Mouse (Mus musculus) left cerebral cortex, adult 11 months (tissue): ENCODE measurements around the gene Ccdc88c.

Experiments
- DNase-seq: peaks from one replicate; pipeline ENCODE4 v3.0.0; 2022; ENCODE audit warnings: low spot score

Ccdc88c gene

DNA sequence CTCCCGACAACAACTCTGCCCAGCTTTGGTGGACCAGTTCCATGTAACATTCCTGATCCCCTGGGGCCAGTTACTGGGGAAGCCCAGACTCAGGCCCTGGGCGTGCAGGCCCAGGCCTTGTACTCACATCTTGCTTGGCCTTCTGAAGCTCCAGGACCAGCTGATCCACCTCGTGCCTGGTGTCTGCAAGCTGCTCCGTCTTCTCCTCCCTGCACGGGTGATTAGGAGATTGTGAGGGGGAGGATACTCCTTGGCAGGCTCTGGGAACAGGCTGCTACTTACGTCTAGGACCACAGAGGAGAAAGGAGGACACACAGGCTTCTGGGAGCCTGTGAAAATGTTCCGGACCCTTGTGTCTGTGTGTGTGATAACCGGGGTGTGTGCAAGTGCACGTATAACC lies 62.6 kb downstream of the Ccdc88c start:
- DNase-seq, result no peak

DNA sequence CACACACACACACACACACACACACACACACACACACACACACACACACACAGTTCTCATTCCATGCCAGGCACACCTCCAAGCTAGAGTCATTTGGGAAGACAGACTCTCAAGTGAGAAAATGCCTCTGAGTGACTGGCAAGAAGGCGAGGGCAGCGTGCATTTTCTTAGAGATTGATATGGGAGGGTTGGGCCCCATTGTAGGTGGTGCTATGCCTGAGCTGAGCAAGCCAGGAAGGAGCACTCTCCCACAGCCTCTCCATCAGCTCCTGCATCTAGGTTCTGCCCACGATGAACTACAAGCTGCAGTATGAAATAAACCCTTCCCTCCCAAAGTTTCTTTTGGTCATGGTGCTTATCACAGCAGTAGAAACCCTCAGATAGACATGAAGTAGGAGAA lies 63.6 kb downstream of the Ccdc88c start:
- DNase-seq, result no peak

DNA sequence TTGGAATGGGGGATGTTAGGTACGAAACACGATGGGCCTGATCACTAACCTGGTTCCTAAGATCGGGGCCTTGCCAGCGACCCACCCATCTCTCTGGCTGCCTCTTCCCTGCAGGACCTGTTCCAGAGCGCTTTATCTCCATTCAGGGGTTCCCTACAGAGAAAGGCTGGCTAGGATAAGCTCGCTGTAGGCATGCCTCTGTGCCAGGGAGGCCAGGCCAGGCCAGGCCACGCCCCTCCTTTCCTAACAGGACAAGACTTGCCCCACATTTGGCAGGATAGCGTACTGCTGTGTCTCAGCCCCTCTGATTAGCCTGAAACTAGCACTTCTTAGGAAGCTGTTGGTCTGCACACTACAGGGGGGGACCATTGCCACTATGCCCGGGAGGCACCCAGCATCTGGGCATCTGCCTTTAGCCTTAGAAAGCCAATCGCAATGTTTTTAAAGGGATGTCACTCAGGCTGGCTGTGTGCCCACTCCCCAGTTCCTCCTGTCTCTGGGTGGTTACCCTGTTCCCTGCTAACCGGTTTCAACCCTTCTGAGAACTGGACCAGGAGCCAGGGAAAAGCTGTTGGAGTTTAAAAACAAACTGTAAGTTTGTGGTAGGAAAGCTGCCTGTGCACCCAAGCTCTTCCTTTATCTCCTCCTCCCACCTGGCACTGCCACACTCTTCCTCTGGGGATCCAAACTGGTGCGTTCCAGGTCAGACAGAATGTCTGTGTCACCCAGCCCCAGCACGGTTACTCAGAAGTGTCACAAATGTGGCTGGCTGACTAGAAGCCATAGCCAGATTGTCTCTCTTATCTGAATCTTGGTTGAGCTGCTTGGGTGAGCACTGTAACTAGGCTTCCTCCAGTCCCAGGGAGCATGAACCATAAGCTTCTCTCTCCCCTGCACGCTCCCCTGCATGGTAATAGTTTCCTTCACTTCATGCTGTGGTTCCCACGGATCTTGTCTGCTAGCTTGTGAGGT lies 69.9 kb downstream of the Ccdc88c start:
- no peak for DNase-seq

DNA sequence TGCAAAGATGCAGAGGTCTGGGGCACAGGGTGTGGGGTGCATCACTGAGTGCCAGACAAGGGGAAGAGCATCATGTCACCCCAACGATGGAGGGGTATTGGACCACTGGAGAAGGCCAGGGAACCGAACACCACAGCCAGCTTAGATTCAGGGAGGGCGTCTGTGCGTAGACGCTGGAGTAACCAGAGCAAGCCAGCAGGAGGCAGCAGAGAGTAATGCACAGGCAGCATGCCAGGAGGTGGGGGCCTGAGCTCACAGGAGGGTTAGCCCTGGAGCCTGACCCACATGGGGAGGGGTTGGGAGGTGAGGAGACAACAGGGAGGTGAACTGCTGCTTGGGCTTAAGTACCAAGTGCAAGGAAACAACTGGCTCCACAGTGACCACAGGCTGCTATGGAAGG lies 70.8 kb downstream of the Ccdc88c start:
- no peak for DNase-seq

DNA sequence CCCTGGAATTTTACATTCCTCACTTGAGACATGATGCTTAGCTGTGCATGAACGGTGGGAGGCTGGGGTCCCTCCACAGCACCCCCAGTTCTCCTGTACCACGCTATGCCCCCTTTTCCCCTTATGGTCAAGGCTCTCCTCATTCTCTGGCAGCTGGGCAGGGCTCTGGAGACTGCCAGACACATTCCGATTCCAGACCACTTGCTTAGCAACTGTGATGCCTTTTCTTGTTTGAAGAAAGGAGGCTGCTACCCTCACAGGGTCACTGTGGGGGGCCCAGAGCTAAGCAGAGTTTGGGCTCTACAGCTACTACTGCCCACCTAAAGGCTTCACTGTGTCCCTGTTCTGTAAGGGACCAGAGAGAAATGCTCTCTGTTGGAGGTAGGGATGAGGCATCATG lies 71.6 kb downstream of the Ccdc88c start:
- no peak for DNase-seq

DNA sequence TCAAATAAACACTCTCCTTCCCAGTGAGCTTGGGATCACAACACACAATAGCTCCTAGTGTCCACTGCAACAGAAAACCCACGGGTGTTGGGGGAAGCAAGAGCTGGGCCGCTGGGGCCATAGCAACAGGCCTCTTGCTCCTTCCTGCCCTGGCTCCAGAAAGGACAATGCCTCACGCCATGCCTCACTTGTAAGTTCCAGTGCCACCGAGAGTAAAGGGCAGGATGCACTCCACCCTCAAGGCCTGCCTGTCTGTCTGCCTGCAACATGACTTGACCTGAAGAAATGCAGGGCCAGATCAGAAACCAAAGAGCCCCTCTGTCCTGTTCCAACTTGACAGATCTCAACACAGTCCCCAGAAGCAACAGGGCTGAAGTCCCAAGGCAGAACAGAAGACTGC lies 72.0 kb downstream of the Ccdc88c start:
- DNase-seq, result no peak

DNA sequence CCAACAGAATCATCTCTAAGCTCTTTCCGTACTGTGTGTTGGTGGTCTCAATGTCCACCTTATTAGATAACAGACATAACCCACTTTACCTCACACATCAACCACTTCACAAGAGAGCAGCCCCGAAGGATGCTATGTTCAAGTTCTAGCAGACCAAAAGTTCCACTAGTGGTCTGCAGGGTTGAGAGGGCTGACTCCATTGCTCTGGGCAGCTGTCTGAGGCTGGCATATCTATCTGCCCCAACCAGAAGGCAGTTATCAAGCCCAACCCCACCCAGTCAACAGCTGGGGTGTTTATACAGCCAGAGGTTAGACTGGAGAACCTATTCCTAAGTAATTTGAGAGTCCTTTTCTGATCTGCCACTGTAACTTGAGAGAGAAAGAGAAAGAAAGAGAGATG lies 72.8 kb downstream of the Ccdc88c start:
- no peak for DNase-seq

DNA sequence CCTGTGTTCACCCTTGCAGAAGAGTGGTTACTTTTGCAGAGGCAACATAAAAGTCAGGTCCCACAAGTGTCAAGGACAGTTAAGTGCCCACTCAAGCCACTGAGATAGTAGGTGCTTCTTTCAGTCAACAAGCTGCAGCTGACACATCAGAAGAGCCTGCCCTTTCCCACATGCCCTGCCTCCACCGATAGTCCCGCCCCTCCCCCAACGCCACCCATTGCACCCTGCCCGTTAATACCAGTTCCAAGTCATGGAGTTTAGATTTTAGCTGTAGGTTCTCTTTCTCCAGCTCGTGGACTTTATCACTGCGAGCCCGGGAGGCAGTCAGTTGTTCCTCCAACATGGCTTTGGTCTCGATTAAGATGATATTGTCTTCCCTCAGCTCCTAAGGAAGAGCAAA lies 74.9 kb downstream of the Ccdc88c start:
- DNase-seq, result no peak

DNA sequence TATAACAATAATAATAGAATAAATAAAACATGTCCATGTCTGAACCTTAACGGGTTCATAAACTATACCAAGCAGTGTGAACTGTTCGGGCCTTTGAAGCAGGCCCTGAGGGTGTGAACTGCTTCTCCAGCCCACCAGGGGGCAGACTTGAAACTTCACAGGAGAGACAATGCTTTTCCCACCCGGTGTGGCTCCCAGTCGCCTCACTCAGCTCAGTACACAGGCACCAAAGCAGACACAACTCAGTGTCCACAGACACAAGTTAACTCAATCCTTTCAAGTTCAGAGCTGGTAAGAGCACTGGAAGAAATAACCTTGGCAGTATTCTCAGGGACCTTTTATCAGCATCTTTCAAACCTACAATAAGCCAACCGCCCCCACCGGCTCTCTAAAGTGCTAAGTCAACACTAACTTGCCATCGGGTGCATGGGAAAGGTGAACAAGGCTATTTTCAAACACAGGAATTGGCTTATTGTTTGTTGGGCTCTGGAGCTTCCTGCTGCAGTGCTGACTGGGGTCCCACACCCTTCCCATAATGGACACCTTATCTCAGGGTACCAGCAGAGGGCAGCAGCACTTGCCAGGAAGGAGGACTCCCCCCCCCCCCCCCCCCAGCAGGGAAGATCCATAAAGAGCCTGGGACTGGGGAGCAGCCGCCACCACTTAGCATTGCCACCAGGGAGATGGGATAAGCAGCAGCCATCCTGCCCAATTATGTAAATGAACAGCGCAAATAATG lies 76.5 kb downstream of the Ccdc88c start:
- peak; percentile 74 for DNase-seq

DNA sequence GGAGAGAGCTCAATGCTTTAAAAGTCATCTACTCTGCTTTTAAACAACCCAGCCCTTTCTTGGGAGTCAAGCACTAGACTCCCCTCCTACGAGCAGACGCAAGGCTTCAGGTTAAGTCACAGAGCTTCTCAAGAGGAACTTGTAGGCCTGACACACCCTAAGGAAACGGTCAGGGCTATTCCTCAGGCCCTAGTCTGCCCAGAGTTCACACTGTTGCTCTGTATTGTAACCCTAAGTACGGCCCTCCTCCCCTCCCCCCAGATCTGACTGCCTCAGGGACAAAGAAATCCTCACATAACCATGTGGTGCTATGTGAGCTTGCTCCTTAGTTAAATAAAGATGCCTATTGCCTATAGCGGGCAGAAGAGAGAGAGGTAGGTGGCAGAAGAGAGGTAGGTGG lies 79.7 kb downstream of the Ccdc88c start:
- no peak for DNase-seq

DNA sequence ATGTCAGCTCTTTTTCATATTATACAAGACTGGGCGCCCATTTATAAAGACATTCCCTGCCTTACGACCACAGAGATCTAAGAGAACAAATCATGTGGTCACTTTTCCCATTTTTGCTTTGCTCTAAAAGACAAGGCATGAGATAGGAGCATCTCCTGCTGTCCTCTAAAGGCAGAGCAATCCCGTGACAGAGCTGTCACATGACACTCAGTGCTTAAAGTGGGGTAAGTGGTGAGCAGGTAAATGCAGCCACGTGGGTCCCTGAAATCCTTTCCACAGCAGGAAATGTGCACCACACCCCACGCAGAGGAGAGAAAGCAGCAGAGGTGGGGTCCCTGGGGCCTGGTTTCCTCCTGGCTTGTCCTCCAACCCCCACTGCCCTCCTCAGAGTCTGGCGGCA lies 80.8 kb downstream of the Ccdc88c start:
- no peak for DNase-seq

DNA sequence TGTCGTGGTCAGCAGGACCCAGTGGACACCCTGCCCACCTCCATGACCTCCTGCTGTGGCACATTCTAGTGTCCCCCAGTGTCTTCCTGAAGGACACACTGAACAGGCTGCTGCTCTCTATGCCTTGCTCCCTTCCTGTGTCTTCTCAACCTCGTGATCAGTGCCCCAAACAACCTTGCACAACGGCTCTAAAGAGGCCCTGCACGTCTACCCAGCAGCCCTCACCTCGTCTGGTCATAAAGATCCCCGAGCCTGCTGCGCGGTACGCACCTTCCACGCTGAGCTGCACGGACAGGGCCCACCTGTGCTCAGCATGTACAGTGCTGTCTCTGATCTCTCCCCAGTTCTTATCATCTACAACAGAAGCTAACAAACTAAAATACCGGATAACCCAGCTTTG lies 82.9 kb downstream of the Ccdc88c start:
- DNase-seq, result no peak

DNA sequence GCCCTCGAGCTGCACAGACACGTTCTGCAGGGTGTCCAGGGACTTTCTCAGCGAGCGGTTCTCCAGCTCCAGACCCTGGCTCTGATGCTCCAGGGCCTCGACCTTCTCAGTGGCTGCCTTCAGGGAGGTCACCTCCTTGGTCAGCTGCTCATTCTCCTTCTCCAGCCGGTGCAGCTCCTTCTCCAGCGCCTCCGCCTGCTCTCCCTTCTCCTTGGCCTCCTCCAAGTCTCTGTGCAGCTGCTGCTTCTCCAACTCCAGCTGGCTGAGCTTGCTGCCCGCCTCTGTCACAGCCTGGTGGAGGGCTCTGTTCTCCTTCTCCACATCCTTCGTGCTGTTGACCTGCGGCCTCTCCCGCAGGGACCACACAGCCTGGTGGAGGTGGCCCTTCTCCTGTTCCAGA lies 83.4 kb downstream of the Ccdc88c start:
- DNase-seq, result no peak

DNA sequence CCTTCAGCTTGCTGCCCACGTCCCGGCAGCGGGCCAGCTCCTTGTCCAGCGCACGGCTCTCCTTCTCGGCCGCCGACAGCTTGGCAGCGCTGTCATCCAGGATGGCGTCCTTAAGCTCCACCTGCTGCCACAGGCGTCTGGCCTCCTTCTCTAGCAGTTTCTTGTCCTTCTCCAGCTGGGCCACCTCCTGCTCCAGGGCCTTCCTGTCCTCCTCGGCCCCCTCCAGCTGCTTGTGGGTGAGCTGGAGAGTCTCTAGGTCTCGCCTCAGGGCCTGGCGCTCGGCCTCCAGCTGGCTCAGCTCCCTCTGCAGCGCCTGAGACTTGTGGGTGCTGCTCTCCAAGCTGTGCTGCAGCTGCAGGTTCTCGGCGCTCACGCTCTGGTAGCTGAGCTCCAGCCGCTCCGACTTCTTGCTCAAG lies 83.9 kb downstream of the Ccdc88c start:
- DNase-seq, result no peak

DNA sequence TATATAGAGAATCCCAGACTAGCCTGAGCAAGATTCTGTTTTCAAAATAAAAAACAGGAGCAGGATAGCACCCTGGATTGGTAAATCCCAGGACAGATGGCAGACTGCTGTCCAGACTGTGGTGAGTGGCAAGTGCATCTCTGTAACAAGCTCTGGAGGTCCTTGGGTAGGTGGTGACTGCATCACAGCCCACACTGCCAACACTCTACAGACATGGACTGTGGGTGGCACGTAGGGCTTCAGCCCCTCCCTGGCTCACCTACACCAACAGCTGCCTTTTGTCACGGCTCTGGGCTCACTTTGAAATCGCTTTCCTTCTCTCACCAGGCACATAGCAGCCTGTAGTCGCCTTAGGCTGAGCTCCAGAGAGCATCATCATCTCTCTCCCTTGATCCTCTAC lies 85.7 kb downstream of the Ccdc88c start:
- no peak for DNase-seq

DNA sequence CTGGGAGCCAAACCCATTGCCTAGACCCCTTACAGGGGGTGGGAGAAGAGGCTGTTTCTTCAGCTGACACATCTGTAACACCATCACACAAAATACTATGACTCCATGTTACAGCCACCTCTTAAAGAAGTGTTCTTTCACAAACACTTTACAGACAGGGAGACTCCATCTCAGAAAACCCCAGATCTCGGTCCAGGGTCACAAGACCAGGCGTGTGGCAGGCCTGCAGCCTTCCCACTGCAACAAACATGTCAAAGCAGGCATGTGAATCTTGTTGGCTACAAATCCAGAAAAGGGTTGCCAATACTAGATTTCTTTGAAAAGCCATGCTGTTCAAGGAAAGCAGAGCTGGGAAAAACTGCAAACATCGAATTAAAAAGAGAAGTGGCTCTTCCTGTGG lies 87.5 kb downstream of the Ccdc88c start:
- no peak for DNase-seq

DNA sequence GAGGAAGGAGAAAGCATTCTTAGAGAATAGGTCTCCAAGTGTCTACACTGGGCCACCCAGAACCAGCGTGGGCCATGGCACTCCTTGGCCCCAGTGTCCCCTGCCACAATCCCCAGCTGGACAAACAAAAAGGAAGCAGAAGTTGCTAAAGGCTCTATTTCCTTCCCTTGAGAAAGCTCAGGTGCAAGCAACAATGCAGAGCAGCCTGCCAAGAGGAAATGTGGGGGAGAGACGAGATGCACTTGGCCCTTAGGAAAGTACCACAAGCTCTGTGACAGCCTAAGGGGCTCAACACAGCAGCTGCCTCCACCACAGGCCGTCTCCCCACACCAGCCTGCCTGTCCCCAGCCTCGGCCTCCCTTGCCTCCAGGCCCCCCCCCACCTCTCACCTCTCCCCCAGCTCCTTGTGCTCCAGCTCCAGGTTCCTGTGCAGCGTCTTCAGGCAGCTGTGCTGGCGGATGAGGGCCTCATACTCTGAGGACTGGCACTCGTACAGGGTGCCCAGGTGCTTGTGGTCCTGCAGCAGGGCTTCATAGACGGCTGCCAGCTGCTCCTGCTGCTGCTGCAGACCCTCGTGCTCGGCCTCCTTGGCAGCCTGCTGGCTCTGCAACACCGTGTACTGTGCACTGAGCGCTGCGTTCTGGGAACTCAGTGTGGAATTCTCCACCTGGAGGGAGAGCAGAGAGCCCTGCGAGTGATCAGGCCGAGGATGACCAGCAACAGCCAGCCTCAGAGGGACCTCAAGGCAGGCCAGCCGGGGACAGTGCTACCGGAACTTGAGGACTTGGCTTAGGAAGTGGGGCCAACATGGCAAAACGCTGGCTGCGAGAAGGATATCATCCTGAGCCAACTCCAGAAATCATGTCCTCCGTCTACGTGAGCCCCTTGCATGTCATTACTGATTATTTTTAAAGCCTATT lies 91.2 kb downstream of the Ccdc88c start:
- no peak for DNase-seq

DNA sequence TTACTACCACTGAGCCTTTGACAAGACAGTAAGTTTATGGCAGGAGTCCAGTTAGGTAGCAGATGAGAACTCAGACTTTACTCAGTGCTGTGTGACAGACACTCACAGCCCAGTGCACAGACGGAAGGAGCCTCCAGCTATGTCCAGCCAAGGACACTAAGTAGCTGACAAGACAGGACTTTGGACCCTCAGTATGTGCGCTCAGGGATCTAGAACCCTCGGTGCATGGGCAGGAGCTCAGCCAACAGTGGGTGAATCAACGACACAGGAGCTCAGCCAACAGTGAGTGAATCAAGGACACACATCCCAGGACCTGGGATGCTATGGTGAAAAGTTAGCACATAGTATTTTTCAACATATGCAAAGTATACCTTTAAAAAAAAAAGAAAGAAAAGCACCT lies 92.1 kb downstream of the Ccdc88c start:
- DNase-seq, result no peak

DNA sequence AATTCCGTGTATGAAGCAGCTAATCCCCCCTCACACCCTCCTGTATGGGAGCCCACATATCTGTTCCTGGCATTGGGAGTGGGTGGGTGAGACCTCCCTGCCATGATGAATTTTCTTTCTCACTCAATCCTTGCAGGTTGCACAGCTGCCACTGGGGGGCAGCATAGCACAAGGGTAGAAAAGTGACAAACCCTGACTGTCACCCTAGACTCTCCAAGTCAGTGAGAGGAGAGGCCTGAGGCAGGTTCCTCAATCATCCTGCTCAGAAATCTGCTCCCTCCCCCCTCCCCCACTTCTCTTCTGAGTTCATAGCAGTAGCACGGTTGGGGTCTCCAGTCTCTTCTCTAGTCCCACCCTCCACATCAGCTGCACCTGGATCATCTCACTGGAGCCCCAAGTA lies 92.7 kb downstream of the Ccdc88c start:
- peak; percentile 63 for DNase-seq

DNA sequence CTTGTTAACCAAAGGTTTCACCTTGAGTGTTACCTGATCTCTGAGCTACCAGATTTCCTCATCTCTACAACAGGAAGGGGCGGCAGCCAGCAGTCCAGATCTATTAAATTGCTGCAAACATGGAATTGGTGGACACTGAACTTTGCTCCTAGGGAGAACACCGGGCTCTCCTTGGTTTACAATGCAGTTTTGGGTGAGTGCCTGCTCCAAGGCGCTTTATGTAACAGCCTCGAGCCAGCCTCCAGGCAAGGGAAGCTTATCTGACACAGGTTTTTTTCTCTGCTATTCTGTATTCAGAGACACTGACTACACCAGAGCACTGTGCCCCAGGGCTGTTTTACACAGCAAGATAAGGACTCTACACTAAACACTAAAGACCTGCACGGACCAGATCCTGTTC lies 94.1 kb downstream of the Ccdc88c start:
- DNase-seq, result no peak

DNA sequence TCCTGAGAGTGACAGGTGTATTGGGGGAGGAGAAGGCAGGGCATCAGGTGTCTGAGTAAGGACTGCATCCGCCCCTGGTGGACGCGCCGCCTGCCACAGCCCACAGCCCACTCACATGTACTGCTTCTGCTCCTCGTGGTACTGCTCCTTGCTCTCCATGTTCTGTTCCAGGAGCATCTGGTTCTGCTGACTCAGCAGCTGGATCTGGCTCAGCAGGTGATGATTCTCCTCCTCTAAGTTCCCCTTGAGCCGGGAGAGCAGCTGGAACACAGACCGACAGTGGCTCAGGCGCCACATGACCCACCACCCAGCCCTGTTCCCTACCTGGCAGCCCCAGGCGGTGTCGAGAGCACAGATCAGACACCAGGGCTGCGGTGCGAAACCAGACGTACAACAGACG lies 97.2 kb downstream of the Ccdc88c start:
- no peak for DNase-seq

DNA sequence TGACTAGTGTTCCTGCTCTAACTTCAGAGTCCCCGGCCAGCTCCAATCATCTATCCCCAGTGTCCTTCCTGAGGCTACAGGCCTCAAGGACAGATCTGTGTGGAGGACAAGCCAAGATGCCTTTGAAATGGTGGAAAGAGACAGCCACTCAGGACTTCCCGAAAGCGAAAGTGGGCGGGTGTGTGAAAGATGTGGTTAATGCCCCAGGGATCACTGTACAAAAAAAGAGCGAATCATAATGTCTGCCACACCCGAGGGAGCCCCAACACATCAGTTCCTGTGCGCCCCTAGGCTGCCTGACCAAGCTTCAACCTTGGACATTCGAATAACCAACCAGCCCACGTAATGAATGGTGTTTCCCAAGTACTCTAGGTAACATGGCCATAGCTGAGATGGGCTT lies 100.6 kb downstream of the Ccdc88c start:
- no peak for DNase-seq
